Mouse (Mus musculus) intestine, embryonic 16.5 days (tissue): Measurements from ENCODE around the gene Tmem104. TPM values are rescaled to one million over a fixed set of nuclear protein-coding genes. Genes with fewer than 3 reads are reported as not detected.

ENCODE experiments used
- ATAC-seq: fragments of 200-750 bp; cut with Nextera tagmentation; 2 replicates; pipeline ENCODE4 v1.8.0; 2017; ENCODE audit warnings: moderate TSS enrichment, moderate library complexity
- H3K27ac ChIP-seq: fragments of 300-500 bp; sonication (generic); 2 replicates; pipeline ENCODE4 v1.5.1; 2014; ENCODE audit warnings: mild to moderate bottlenecking, low read length
- H3K27me3 ChIP-seq: fragments of 300-500 bp; sonication (generic); replicated peaks from 2 replicates; pipeline ENCODE4 v1.6.1; 2014; ENCODE audit warnings: low read length, control low read depth, mixed read lengths; ENCODE audit not compliant: control insufficient read depth, insufficient read depth
- H3K36me3 ChIP-seq: fragments of 300-500 bp; sonication (generic); 2 replicates; pipeline ENCODE4 v1.6.1; 2014; ENCODE audit warnings: low read length, control low read depth; ENCODE audit not compliant: control insufficient read depth, insufficient read depth
- H3K4me1 ChIP-seq: fragments of 300-500 bp; sonication (generic); 2 replicates; pipeline ENCODE4 v1.6.1; 2014; ENCODE audit warnings: low read length, control low read depth, mixed read lengths; ENCODE audit not compliant: control insufficient read depth, insufficient read depth
- H3K4me2 ChIP-seq: fragments of 300-500 bp; sonication (generic); 2 replicates; pipeline ENCODE4 v1.6.1; 2014; ENCODE audit warnings: low read depth, low read length, control low read depth
- H3K4me3 ChIP-seq: fragments of 300-500 bp; sonication (generic); 2 replicates; pipeline ENCODE4 v1.5.1; 2014; ENCODE audit warnings: mild to moderate bottlenecking, low read length
- H3K9ac ChIP-seq: fragments of 300-500 bp; sonication (generic); 2 replicates; pipeline ENCODE4 v1.6.1; 2014; ENCODE audit warnings: low read depth, low read length
- H3K9me3 ChIP-seq: fragments of 300-500 bp; sonication (generic); 2 replicates; pipeline ENCODE4 v1.6.1; 2016; ENCODE audit warnings: low read length, control low read depth; ENCODE audit not compliant: control insufficient read depth
- WGBS: fragments of 180-500 bp; shearing (Covaris S2); extraction: QIAGEN DNeasy Blood & Tissue Kit; methylation state at CpG from one replicate; pipeline ENCODE4 v1.1.7; 2014; 5-methylcytosine and 5-hydroxymethylcytosine counted together
- polyA plus RNA-seq: library from polyadenylated mRNA; unstranded; fragments of >200 nt; fragmentation: Nextera tagmentation; extraction: Ambion mirVana; gene quantifications from 2 replicates; pipeline ENCODE4 v1.2.1, GENCODE M21; 2015

Gene Tmem104
- polyA plus RNA-seq, 1 experiment from 2014 or later = 11.6 TPM

- peak; percentile 84 for ATAC-seq
- 24% methylated on average over 10 of the region's 10 CpGs for WGBS
- Histone ChIP-seq H3K9ac (peak overlapping the region; percentile 44), H3K4me3 (peak overlapping the region; percentile 41), H3K27ac (peak overlapping the region; percentile 91), H3K4me2 (peak overlapping the region; percentile 45), H3K36me3 (no peaks in the 10 kb centered on the region; the same call in 1 of the 2 replicates), H3K9me3 (no peaks in the 10 kb centered on the region), H3K4me1 (peaks cover 79% of the 10 kb centered on the region), H3K27me3 (no peaks in the 10 kb centered on the region)
These were observed 9.6 kb upstream of the Tmem104 start for GRCm38 (mm10) chr11:115177559-115178195.

GRCm38 (mm10) chr11:115178766-115179165 is 8.5 kb upstream of the Tmem104 start:
- Histone ChIP-seq H3K4me1 (peaks cover 69% of the 10 kb centered on the region), H3K4me2 (peak overlapping the region; percentile 45; the same call in 1 of the 2 replicates), H3K36me3 (no peaks in the 10 kb centered on the region; the same call in 1 of the 2 replicates), H3K27ac (peak overlapping the region; percentile 91), H3K9ac (peak overlapping the region; percentile 6; the same call in 1 of the 2 replicates), H3K9me3 (no peaks in the 10 kb centered on the region), H3K4me3 (no peak overlapping the region), H3K27me3 (no peaks in the 10 kb centered on the region)
- ATAC-seq = no peak
- 51% methylated on average over 2 of the region's 2 CpGs for WGBS

GRCm38 (mm10) chr11:115179191-115179590 is 8.1 kb upstream of the Tmem104 start:
- Histone ChIP-seq H3K27ac (peak overlapping the region; percentile 23), H3K36me3 (no peaks in the 10 kb centered on the region; the same call in 1 of the 2 replicates), H3K9me3 (no peaks in the 10 kb centered on the region), H3K4me3 (no peak overlapping the region), H3K4me1 (peaks cover 65% of the 10 kb centered on the region), H3K27me3 (no peaks in the 10 kb centered on the region), H3K4me2 (no peak overlapping the region), H3K9ac (peak overlapping the region; percentile 6)
- no peak for ATAC-seq
- 61% methylated on average over 6 of the region's 6 CpGs for WGBS

GRCm38 (mm10) chr11:115179881-115180280 is 7.4 kb upstream of the Tmem104 start:
- ATAC-seq = no peak
- 68% methylated on average over 6 of the region's 6 CpGs for WGBS
- no peak overlapping the region for H3K4me2 ChIP-seq
- H3K9ac ChIP-seq = no peak overlapping the region
- no peaks in the 10 kb centered on the region; the same call in 1 of the 2 replicates for H3K36me3 ChIP-seq
- no peak overlapping the region for H3K4me3 ChIP-seq
- H3K9me3 ChIP-seq = no peaks in the 10 kb centered on the region
- peaks cover 59% of the 10 kb centered on the region for H3K4me1 ChIP-seq
- peak overlapping the region; percentile 31; the same call in 1 of the 2 replicates for H3K27ac ChIP-seq
- H3K27me3 ChIP-seq = no peaks in the 10 kb centered on the region

GRCm38 (mm10) chr11:115181913-115182638 is 5.2 kb upstream of the Tmem104 start:
- peak overlapping the region; percentile 68 for H3K27ac ChIP-seq

GRCm38 (mm10) chr11:115184973-115185372 is 2.3 kb upstream of the Tmem104 start:
- no peak overlapping the region for H3K4me2 ChIP-seq

More at GRCm38 (mm10) chr11:115181913-115182638, 5.2 kb upstream of the Tmem104 start:
- no peaks in the 10 kb centered on the region for H3K9me3 ChIP-seq
- ATAC-seq = peak; percentile 28
- H3K4me1 ChIP-seq = peaks cover 41% of the 10 kb centered on the region
- H3K9ac ChIP-seq = 0 out of 2 replicates have a peak overlapping the region, but pooled peaks have one; percentile 1
- 17% methylated on average over 12 of the region's 12 CpGs for WGBS
- no peaks in the 10 kb centered on the region; the same call in 1 of the 2 replicates for H3K36me3 ChIP-seq
- no peaks in the 10 kb centered on the region for H3K27me3 ChIP-seq
- H3K4me3 ChIP-seq = no peak overlapping the region
- no peak overlapping the region for H3K4me2 ChIP-seq

GRCm38 (mm10) chr11:115187693-115188092 is 406 bp downstream of the Tmem104 start, which contains the start of gene Nat9:
Nat9 (minus strand) TSS chr11:115187859.
- WGBS = 9% methylated on average over 12 of the region's 12 CpGs

More at GRCm38 (mm10) chr11:115184973-115185372, 2.3 kb upstream of the Tmem104 start:
- H3K4me1 ChIP-seq = peaks cover 19% of the 10 kb centered on the region
- H3K9me3 ChIP-seq = no peaks in the 10 kb centered on the region
- H3K27ac ChIP-seq = no peak overlapping the region
- no peak overlapping the region for H3K9ac ChIP-seq
- 36% methylated on average over 4 of the region's 4 CpGs for WGBS
- no peak overlapping the region for H3K4me3 ChIP-seq
- H3K27me3 ChIP-seq = no peaks in the 10 kb centered on the region
- ATAC-seq = peak; percentile 10; the same call in 1 of the 2 replicates
- H3K36me3 ChIP-seq = no peaks in the 10 kb centered on the region; the same call in 1 of the 2 replicates

GRCm38 (mm10) chr11:115188539-115189231 is 1.4 kb downstream of the Tmem104 start:
- Histone ChIP-seq H3K9ac (no peak overlapping the region), H3K27me3 (no peaks in the 10 kb centered on the region), H3K9me3 (no peaks in the 10 kb centered on the region), H3K4me1 (peaks cover 14% of the 10 kb centered on the region), H3K4me3 (no peak overlapping the region), H3K4me2 (no peak overlapping the region), H3K36me3 (no peaks in the 10 kb centered on the region), H3K27ac (no peak overlapping the region)
- WGBS = 84% methylated on average over 13 of the region's 13 CpGs
- ATAC-seq = no peak

More at GRCm38 (mm10) chr11:115187693-115188092, 406 bp downstream of the Tmem104 start, which contains the start of gene Nat9:
- Histone ChIP-seq H3K9me3 (no peaks in the 10 kb centered on the region), H3K36me3 (no peaks in the 10 kb centered on the region), H3K4me2 (peak within 1 kb of the TSS; percentile 77), H3K27me3 (no peaks in the 10 kb centered on the region), H3K4me1 (peaks cover 14% of the 10 kb centered on the region), H3K4me3 (peak within 1 kb of the TSS; percentile 72), H3K9ac (peak within 1 kb of the TSS; percentile 82), H3K27ac (peak within 1 kb of the TSS; percentile 87)
- ATAC-seq = peak; percentile 39

- H3K4me3 ChIP-seq = no peak overlapping the region
- H3K9me3 ChIP-seq = no peaks in the 10 kb centered on the region
- H3K36me3 ChIP-seq = no peaks in the 10 kb centered on the region
- H3K27me3 ChIP-seq = no peaks in the 10 kb centered on the region
- H3K4me2 ChIP-seq = no peak overlapping the region
- WGBS = 84% methylated on average over 6 of the region's 6 CpGs
- no peak overlapping the region for H3K27ac ChIP-seq
- peaks cover 14% of the 10 kb centered on the region for H3K4me1 ChIP-seq
- H3K9ac ChIP-seq = no peak overlapping the region
- ATAC-seq = no peak
These were observed 2.0 kb downstream of the Tmem104 start for GRCm38 (mm10) chr11:115189304-115189703.
